Mouse (Mus musculus): ENCODE results near the gene Mast1. TPM values are rescaled to one million over a fixed set of nuclear protein-coding genes. Genes with fewer than 3 reads are reported as not detected.
A peak's percentile ranks its signal among the peaks of the same experiment; 100 is the strongest.

Mast1 gene
- total RNA-seq (2021) = 10 to 100 TPM; 85.7 to 90.3 TPM

GRCm38 (mm10) chr8:84936962-84937546 lies at the start of gene Mast1:
Mast1 (minus strand) TSS chr8:84937359.
- intact Hi-C loops (cut with DNase I) = no loop called here
- DNase-seq (ENCODE audit: low spot score in 2 of 2) = peak; percentile 80 to 81

DNA sequence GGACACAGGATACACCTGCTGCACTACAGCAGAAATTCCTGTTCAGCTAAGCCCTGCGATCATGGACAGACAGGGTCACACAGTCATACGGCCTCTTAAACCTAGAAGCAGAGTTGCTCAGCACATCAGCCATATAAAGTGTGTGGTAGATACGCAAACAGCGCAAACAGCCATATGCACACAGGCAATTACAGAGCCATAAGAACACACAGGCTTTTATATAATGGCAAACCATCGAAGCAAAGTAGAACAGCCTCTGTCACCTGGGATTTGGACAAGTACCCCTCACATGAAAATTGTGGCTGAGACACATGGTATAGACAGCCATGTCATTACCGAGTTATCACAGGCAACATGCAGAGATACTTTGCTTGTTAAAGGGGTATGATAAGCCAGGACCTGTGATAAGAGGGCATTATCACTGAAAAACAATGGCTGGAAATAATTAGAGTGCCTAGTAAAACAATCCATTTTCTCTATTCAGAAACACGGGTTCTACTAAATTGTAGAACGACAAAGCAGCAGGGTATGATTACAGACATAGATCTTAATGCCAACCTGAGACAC lies 49.3 kb upstream of the Mast1 start:
- no peak for DNase-seq (ENCODE audit: low spot score in 2 of 2)
- intact Hi-C loops (cut with DNase I) = loop anchor here (1.0 kb wide), 1 partner anchor 8 kb away; the partner anchor contains the start of gene Junb

DNA sequence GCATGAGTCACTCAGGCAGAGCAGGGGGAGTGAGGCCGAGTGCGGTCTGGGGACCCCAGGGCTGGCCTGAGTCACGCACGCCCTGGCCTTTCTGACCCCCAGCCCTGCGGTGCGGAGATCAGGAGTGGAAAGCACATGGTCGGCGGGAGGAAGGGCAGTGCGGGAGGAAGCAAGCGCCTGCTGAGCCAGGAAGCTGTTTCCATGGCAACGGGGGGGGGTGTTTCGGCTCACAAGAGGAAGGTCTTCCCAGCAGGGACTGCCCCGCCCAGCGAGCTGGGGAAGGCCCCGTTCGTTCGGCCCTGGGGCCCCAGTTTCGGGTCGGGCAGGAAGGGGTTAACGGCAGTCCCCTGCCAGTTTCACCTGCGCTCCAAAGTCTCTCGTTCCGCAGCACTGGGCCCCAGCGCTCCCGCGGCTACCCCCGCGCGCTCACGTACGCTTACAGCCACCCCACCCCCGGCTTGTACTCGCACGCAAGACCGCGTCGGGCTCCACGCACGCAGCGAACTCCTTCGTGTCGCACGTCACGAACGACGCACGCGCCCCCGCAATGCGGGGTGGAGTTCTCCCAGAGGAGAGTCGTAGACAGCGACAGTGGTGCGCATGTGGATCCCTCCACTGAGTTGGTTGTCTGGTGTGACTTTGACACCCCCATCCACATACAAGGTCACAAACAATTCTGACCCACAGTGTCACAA lies 48.7 kb upstream of the Mast1 start:
- intact Hi-C loops (cut with DNase I) = loop anchor here (1.0 kb wide), 1 partner anchor 8 kb away; the partner anchor contains the start of gene Junb
- peak; percentile 96 to 98 for DNase-seq (ENCODE audit: low spot score in 2 of 2)

DNA sequence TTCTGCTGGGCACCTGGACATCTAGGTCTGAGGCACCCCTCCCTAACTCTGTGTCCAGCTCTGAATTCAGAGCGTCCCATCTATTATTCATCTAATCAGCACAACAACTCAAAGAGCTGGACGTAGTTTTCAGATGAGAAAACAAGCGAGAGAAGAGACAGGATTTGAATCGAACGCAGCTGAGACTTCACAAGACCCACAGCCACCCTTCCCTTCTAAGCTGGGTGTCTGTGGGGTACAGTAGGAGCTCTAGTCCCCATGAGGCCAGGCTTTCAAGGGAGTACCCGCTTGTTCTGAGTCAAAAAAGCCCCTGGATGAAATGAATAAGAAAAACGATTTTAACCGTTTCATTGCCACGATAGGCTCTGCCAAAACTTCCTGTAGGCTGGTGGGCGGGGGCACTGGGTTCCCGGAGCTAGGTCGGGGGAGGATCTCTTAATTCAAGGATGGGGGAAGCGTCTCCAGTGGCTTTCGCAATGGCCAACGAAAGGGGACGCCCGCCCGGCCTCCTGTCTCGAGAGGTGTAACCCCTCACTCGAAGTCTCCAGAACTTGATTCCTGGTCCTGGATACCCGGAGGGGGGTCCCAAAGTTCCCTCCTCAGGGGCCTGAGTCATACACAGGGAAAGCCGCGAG lies 48.0 kb upstream of the Mast1 start:
- intact Hi-C loops (cut with DNase I) = no loop called here
- peak in 1 of 2 experiments; percentile 36 for DNase-seq (ENCODE audit: low spot score in 2 of 2)

- no peak for DNase-seq (ENCODE audit: low spot score in 2 of 2)
- intact Hi-C loops (cut with DNase I) = no loop called here
Measured at GRCm38 (mm10) chr8:84984294-84985048, 47.3 kb upstream of the Mast1 start.

GRCm38 (mm10) chr8:84982499-84983011 lies 45.4 kb upstream of the Mast1 start:
- intact Hi-C loops (cut with DNase I) = no loop called here
- no peak for DNase-seq (ENCODE audit: low spot score in 2 of 2)

DNA sequence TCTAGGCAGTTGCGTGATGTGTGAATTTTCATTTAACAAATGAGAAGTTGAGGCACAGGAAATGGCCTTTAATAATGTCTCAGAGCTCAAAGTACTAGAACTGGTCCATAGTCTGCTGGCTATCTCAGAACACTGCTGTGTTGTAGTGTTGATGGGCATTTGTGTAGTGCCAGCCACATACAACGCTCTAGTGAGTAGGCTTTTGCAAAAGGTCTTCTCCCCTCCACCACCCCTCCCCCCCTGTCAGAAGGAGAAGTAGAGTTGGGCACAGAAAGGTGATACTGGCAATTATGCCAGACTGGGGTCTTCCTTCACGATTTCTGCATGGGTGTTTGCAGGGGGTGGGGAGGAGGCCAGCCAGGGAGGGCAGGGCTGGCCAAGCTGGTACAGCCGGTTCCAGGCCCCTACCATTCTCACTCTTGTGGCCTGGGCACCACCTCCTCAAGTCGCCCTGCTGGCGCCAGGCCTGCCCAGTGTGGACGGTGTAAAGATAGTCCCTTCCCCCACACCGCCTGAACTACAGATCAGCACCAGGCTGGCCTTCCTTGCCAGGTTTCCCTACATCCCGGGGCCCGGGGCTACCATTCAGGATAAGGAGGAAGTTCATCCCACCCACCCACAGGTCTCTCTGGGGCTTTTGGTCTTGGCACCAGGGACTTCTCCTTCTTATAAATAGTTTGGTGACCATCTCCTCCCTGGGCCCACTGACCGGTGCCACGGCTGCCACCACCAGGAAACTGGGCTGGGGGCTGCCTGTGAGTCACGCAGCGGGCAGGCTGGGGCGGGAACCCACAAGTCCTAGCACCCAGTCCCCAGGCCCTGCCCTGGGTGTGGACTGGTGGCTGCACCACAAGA lies 44.7 kb upstream of the Mast1 start:
- DNase-seq (ENCODE audit: low spot score in 2 of 2) = peak in 1 of 2 experiments; percentile 19
- intact Hi-C loops (cut with DNase I) = no loop called here

- peak; percentile 56 to 64 for DNase-seq (ENCODE audit: low spot score in 2 of 2)
- intact Hi-C loops (cut with DNase I) = no loop called here
Measured at GRCm38 (mm10) chr8:84980622-84981358, 43.6 kb upstream of the Mast1 start.

GRCm38 (mm10) chr8:84979599-84980421 lies 42.7 kb upstream of the Mast1 start:
- intact Hi-C loops (cut with DNase I) = loop anchor here (5.0 kb wide), 1 partner anchor 983 kb away; the partner anchor contains the start of gene Samd1
- peak; percentile 93 to 96 for DNase-seq (ENCODE audit: low spot score in 2 of 2)

GRCm38 (mm10) chr8:84978248-84978940 lies 41.2 kb upstream of the Mast1 start, which contains the start of gene Junb:
Junb (minus strand) TSS chr8:84978718.
- peak; percentile 95 to 98 for DNase-seq (ENCODE audit: low spot score in 2 of 2)
- intact Hi-C loops (cut with DNase I) = loop anchor here (1.0 to 5.0 kb wide), 2 partner anchors 8 to 981 kb away; partner anchors contain the start of gene Samd1

- peak; percentile 60 to 72 for DNase-seq (ENCODE audit: low spot score in 2 of 2)
- intact Hi-C loops (cut with DNase I) = loop anchor here (1.0 to 5.0 kb wide), 2 partner anchors 9 to 980 kb away; partner anchors contain the start of gene Samd1
Measured at GRCm38 (mm10) chr8:84977435-84978247, 40.5 kb upstream of the Mast1 start.

- no peak for DNase-seq (ENCODE audit: low spot score in 2 of 2)
- intact Hi-C loops (cut with DNase I) = loop anchor here (1.0 to 5.0 kb wide), 2 partner anchors 13 to 980 kb away; partner anchors contain the start of genes Hook2 and Samd1
Measured at GRCm38 (mm10) chr8:84976763-84977434, 39.7 kb upstream of the Mast1 start.

DNA sequence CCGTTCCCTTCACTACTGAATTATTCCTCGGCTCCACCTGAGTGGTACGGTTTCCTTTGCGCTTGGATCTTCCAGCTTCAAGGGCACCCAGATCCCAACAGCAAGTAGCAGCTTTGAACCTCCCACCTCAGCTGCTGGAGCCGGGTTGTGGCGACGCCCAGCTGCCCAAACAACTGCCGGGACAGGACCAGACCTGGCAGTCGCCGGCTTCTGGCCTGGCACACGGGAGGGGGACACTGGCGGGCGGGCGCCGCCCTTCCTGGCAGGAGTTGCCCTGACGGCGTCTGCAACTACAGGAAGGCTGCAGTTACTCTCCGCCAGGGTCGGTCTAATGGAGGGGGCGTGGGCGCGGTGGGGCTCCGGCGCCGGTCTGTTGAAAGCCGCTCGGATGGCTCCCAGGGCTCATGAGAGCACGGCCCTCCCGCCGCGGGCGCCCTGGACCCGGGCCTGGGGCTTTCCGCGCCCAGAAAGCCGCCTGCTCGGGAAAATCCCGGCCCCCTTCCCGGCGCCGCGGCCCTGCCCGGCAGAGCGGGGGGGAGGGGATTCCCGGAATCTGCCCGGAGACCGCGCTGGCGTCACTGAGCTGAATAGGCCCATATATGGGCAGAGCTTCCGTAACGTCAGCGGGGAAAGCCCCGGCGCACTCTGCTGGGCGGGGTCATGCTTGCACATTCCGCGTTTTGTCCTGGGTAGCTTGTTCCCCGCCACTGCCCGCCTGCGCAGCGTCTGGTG lies 39.0 kb upstream of the Mast1 start:
- intact Hi-C loops (cut with DNase I) = loop anchor here (1.0 to 5.0 kb wide), 2 partner anchors 14 to 979 kb away; partner anchors contain the start of genes Hook2 and Samd1

GRCm38 (mm10) chr8:84975434-84975833 lies 38.3 kb upstream of the Mast1 start:
- intact Hi-C loops (cut with DNase I) = loop anchor here (2.0 to 5.0 kb wide), 2 partner anchors 49 to 978 kb away; partner anchors contain the start of genes Asna1 and Samd1
- peak in 1 of 2 experiments; percentile 77 for DNase-seq (ENCODE audit: low spot score in 2 of 2)

More for the DNA sequence above, 39.0 kb upstream of the Mast1 start:
- peak; percentile 97 for DNase-seq (ENCODE audit: low spot score in 2 of 2)
